Mouse (Mus musculus) lung, embryonic 16.5 days (tissue): ENCODE measurements around the gene Rexo5. TPM values are rescaled to one million over a fixed set of nuclear protein-coding genes. Genes with fewer than 3 reads are reported as not detected.
A peak's percentile ranks its signal among the peaks of the same experiment; 100 is the strongest.

Experiments used
- ATAC-seq: fragments of 200-750 bp; cut with Nextera tagmentation; 2 replicates; pipeline ENCODE4 v1.8.0; 2017; ENCODE audit warnings: low read depth, mild to moderate bottlenecking, moderate library complexity
- H3K27ac ChIP-seq: fragments of 300-500 bp; sonication (generic); 2 replicates; pipeline ENCODE4 v1.5.1; 2014; ENCODE audit warnings: mild to moderate bottlenecking, control low read depth, low read length
- H3K27me3 ChIP-seq: fragments of 300-500 bp; sonication (generic); 2 replicates; pipeline ENCODE4 v1.6.1; 2014; ENCODE audit warnings: low read depth, low read length, mixed read lengths; ENCODE audit not compliant: control insufficient read depth, insufficient read depth
- H3K36me3 ChIP-seq: fragments of 300-500 bp; sonication (generic); 2 replicates; pipeline ENCODE4 v1.6.1; 2014; ENCODE audit warnings: low read length; ENCODE audit not compliant: control insufficient read depth, insufficient read depth
- H3K4me1 ChIP-seq: fragments of 300-500 bp; sonication (generic); replicated peaks from 2 replicates; pipeline ENCODE4 v1.6.1; 2014; ENCODE audit warnings: low read length, mixed read lengths; ENCODE audit not compliant: control insufficient read depth, insufficient read depth
- H3K4me2 ChIP-seq: fragments of 300-500 bp; sonication (generic); 2 replicates; pipeline ENCODE4 v1.6.1; 2014; ENCODE audit warnings: low read depth, low read length, control low read depth
- H3K4me3 ChIP-seq: fragments of 300-500 bp; sonication (generic); 2 replicates; pipeline ENCODE4 v1.5.1; 2014; ENCODE audit warnings: mild to moderate bottlenecking, low read length, control low read depth
- H3K9ac ChIP-seq: fragments of 300-500 bp; sonication (generic); 2 replicates; pipeline ENCODE4 v1.6.1; 2014; ENCODE audit warnings: low read length, control low read depth
- H3K9me3 ChIP-seq: fragments of 300-500 bp; sonication (generic); 2 replicates; pipeline ENCODE4 v1.6.1; 2016; ENCODE audit warnings: low read length; ENCODE audit not compliant: control insufficient read depth
- WGBS: fragments of 180-500 bp; shearing (Covaris S2); extraction: QIAGEN DNeasy Blood & Tissue Kit; methylation state at CpG from one replicate; pipeline ENCODE4 v1.1.7; 2014; 5-methylcytosine and 5-hydroxymethylcytosine counted together
- polyA plus RNA-seq: library from polyadenylated mRNA; unstranded; fragments of >200 nt; fragmentation: Nextera tagmentation; extraction: Ambion mirVana; gene quantifications from 2 replicates; pipeline ENCODE4 v1.2.1, GENCODE M21; 2015

The Rexo5 gene
- polyA plus RNA-seq, 1 experiment from 2014 or later: 26.2 TPM

DNA sequence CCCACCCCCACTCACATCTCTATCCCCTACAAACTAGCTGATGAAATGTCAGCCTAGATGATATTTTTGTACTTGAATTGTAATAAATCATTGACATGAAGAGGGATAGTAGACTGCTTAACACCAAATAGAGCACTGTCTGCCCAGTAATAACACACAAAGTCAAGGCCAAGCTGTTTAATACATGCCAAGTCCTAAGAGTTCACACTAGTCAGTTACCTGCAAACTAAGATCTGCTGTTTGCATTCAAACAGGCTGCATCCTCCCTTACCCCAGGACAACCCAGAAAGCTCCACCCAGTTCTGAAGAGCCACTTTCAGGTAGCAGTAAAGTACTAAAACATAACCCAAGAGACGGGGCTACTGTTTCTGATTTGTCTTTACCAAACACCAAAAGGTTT lies 98.4 kb downstream of the Rexo5 start:
- no peaks in the 10 kb centered on the region for H3K36me3 ChIP-seq
- H3K4me3 ChIP-seq: no peak overlapping the region
- WGBS: 79% methylated on average over 1 of the region's 1 CpGs
- no peak overlapping the region for H3K9ac ChIP-seq
- H3K27ac ChIP-seq: no peak overlapping the region
- no peaks in the 10 kb centered on the region for H3K27me3 ChIP-seq
- H3K4me2 ChIP-seq: no peak overlapping the region
- peaks cover 17% of the 10 kb centered on the region for H3K4me1 ChIP-seq
- no peak for ATAC-seq
- no peaks in the 10 kb centered on the region for H3K9me3 ChIP-seq

- no peak overlapping the region for H3K4me3 ChIP-seq
- H3K27me3 ChIP-seq: no peaks in the 10 kb centered on the region
- peaks cover 17% of the 10 kb centered on the region for H3K4me1 ChIP-seq
- H3K36me3 ChIP-seq: no peaks in the 10 kb centered on the region
- WGBS: 95% methylated on average over 4 of the region's 4 CpGs
- no peak overlapping the region for H3K9ac ChIP-seq
- H3K9me3 ChIP-seq: no peaks in the 10 kb centered on the region
- no peak overlapping the region for H3K4me2 ChIP-seq
- H3K27ac ChIP-seq: no peak overlapping the region
- no peak for ATAC-seq
Observed at GRCm38 (mm10) chr7:119892742-119893141, 98.9 kb downstream of the Rexo5 start.

- no peaks in the 10 kb centered on the region for H3K36me3 ChIP-seq
- peak overlapping the region; percentile 81 for H3K4me2 ChIP-seq
- H3K27ac ChIP-seq: peak overlapping the region; percentile 67
- peak; percentile 47 for ATAC-seq
- no peaks in the 10 kb centered on the region for H3K27me3 ChIP-seq
- H3K4me1 ChIP-seq: peaks cover 17% of the 10 kb centered on the region
- H3K9ac ChIP-seq: peak overlapping the region; percentile 89
- H3K4me3 ChIP-seq: peak overlapping the region; percentile 84
- no peaks in the 10 kb centered on the region for H3K9me3 ChIP-seq
- WGBS: 0% methylated on average over 13 of the region's 15 CpGs
Observed at GRCm38 (mm10) chr7:119894818-119895544, 101.2 kb downstream of the Rexo5 start.

GRCm38 (mm10) chr7:119895639-119896512 lies 102.1 kb downstream of the Rexo5 start, which contains the start of the genes Lyrm1 and Dcun1d3:
Gene Lyrm1, plus strand, starts transcription at chr7:119895861.
Gene Dcun1d3, minus strand, starts transcription at chr7:119896298.
- Histone ChIP-seq H3K27ac (peak within 1 kb of the TSS; percentile 95), H3K27me3 (no peaks in the 10 kb centered on the region), H3K36me3 (no peaks in the 10 kb centered on the region), H3K9ac (peak within 1 kb of the TSS; percentile 89), H3K4me2 (peak within 1 kb of the TSS; percentile 92), H3K4me1 (peaks cover 17% of the 10 kb centered on the region), H3K9me3 (no peaks in the 10 kb centered on the region), H3K4me3 (peak within 1 kb of the TSS; percentile 84)
- under 1% methylated on average over 63 of the region's 63 CpGs for WGBS
- ATAC-seq: peak; percentile 99

DNA sequence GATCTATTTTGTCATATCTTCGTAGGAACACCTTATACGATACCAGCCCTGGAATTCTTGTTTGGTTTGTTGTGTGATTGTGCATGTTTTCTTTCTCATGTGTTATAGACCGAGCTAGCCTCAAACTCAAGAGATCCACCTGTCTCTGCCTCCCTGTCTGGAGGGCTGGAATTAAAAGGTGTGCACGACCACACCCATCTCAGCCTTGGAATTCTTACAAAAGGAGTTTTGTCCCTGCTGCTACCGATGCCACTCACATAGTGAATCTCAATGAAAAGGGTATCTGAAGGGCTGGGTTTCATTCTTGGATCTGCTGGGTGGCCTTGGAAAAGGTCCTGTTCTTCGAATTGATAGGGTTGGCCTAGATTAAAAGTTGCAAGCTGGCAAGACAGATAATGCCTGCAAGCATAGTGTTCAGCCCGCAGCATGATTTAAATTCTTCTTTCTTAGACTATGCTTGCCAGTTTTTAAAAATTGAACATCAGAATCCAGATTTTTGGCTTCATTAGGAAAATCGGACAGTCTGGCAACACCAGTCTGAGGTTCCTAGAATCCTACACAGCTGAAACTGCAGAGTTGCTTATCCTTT lies 103.8 kb downstream of the Rexo5 start:
- H3K9ac ChIP-seq: no peak overlapping the region
- 92% methylated on average over 8 of the region's 8 CpGs for WGBS
- H3K27me3 ChIP-seq: no peaks in the 10 kb centered on the region
- ATAC-seq: no peak
- H3K4me2 ChIP-seq: no peak overlapping the region
- no peaks in the 10 kb centered on the region for H3K36me3 ChIP-seq
- H3K4me1 ChIP-seq: peaks cover 17% of the 10 kb centered on the region
- H3K9me3 ChIP-seq: no peaks in the 10 kb centered on the region
- H3K27ac ChIP-seq: no peak overlapping the region
- no peak overlapping the region for H3K4me3 ChIP-seq

- no peak overlapping the region for H3K9ac ChIP-seq
- no peak for ATAC-seq
- no peaks in the 10 kb centered on the region for H3K27me3 ChIP-seq
- H3K27ac ChIP-seq: no peak overlapping the region
- no peaks in the 10 kb centered on the region for H3K9me3 ChIP-seq
- H3K4me2 ChIP-seq: no peak overlapping the region
- peaks cover 16% of the 10 kb centered on the region for H3K4me1 ChIP-seq
- no peak overlapping the region for H3K4me3 ChIP-seq
- H3K36me3 ChIP-seq: no peaks in the 10 kb centered on the region
- WGBS: 42% methylated on average over 1 of the region's 1 CpGs
Observed at GRCm38 (mm10) chr7:119898247-119898856, 104.5 kb downstream of the Rexo5 start.

Other genes starting within 250 kb of the Rexo5 start
- gene Acsm2, start 239.7 kb upstream of the Rexo5 start, polyA plus RNA-seq: not detected in 2 replicates
- 4.1 and 4.3 TPM in 2 replicates for gene Acsm1, start 187.0 kb upstream of the Rexo5 start, polyA plus RNA-seq
- not detected in 2 replicates for gene Acsm4, start 104.0 kb upstream of the Rexo5 start, polyA plus RNA-seq
- 60.3 and 60.6 TPM in 2 replicates for gene Thumpd1, start 73.2 kb upstream of the Rexo5 start, polyA plus RNA-seq
- gene Acsm3, start 33.1 kb upstream of the Rexo5 start, polyA plus RNA-seq: 0.21 and 0.43 TPM in 2 replicates
- gene Eri2, start 52 bp downstream of the Rexo5 start, polyA plus RNA-seq: 25.6 and 29.5 TPM in 2 replicates
- gene Lyrm1, start 101.9 kb downstream of the Rexo5 start, polyA plus RNA-seq: 5.8 and 6.6 TPM in 2 replicates
- gene Dcun1d3, start 102.3 kb downstream of the Rexo5 start, polyA plus RNA-seq: 9.7 and 10.0 TPM in 2 replicates